11 mouse cellular contexts compared by ENCODE assay signal in genomic region chr11:6894911-6895785, GRCm38 (mm10). TPM values are rescaled to one million over a fixed set of nuclear protein-coding genes. Genes with fewer than 3 reads are reported as not detected.
A peak's percentile ranks its signal among the peaks of the same experiment; 100 is the strongest.
DNase-seq lines count a peak whose midpoint lies in the region; ATAC-seq and TF ChIP-seq lines count a peak whose summit lies in the region.
"Had no signal": no experiment of that assay in that cellular context is flagged by ENCODE, and none has a peak within 500 bp of the region (broad histone marks: within the 10 kb centered on the region; RNA-seq: fewer than 3 reads in every experiment).

No protein-coding gene starts in this region.

- no peak overlapping the region for H3K4me2 ChIP-seq in kidney, embryonic 16.5 days (replicated peaks; ENCODE audit: low read depth, low read length)
- H3K4me2 ChIP-seq: liver, embryonic 13.5 days had no signal

- H3K36me3 ChIP-seq in E14TG2a.4 (ENCODE audit: insufficient read depth, low read length): peaks cover 45% of the 10 kb centered on the region
- H3K36me3 ChIP-seq in kidney, embryonic 16.5 days (ENCODE audit: insufficient read depth, low read length): no peaks in the 10 kb centered on the region
- H3K36me3 ChIP-seq: liver, embryonic 13.5 days had no signal

- H3K4me1 ChIP-seq in E14TG2a.4 (replicated peaks; ENCODE audit: low read depth, low read length): peaks cover 67% of the 10 kb centered on the region
- H3K4me1 ChIP-seq in kidney, embryonic 16.5 days (ENCODE audit: insufficient read depth, low read length): peaks cover 8% of the 10 kb centered on the region; the same call in 1 of the 2 replicates
- H3K4me1 ChIP-seq: liver, embryonic 13.5 days had no signal

- H3K27me3 ChIP-seq in E14TG2a.4 (ENCODE audit: insufficient read depth, low read length): no peaks in the 10 kb centered on the region
- H3K27me3 ChIP-seq in kidney, embryonic 16.5 days (ENCODE audit: insufficient read depth, low read length): no peaks in the 10 kb centered on the region
- H3K27me3 ChIP-seq: liver, embryonic 13.5 days had no signal

- peak overlapping the region; percentile 70 for H3K4me3 ChIP-seq in E14TG2a.4 (replicated peaks; ENCODE audit: low read length)
- H3K4me3 ChIP-seq in kidney, embryonic 16.5 days (ENCODE audit: low read length): no peak overlapping the region
- H3K4me3 ChIP-seq: liver, embryonic 13.5 days had no signal

- DNase-seq in ES-CJ7 (ENCODE audit: low read depth, low spot score): peak; percentile 99
- peak; percentile 73 to 82 for DNase-seq in cerebellum, postnatal 36 days
- no peak for DNase-seq in spleen, postnatal 10 days (ENCODE audit: low spot score in 2 of 2)
- no peak for DNase-seq in layer of hippocampus, adult 18-20 months (ENCODE audit: low spot score in 2 of 2)
- DNase-seq in left cerebral cortex, adult 11 months (ENCODE audit: low spot score): no peak
- DNase-seq: liver, embryonic 13.5 days had no signal

- peak; percentile 87 for ATAC-seq in kidney, embryonic 16.5 days (ENCODE audit: low FRiP score, low TSS enrichment)

- no peak overlapping the region for H3K9ac ChIP-seq in kidney, embryonic 16.5 days (replicated peaks; ENCODE audit: low read length)
- H3K9ac ChIP-seq: liver, embryonic 13.5 days had no signal

- TF ChIP-seq CTCF in E14TG2a.4 (conservative IDR thresholded peaks at IDR 0.05; ENCODE audit: low read length): no peak

- WGBS in kidney, embryonic 16.5 days: 29% methylated on average over 7 of the region's 7 CpGs

- peak overlapping the region; percentile 84 for H3K27ac ChIP-seq in kidney, embryonic 16.5 days (ENCODE audit: low read length)
- H3K27ac ChIP-seq: liver, embryonic 13.5 days had no signal

- H3K9me3 ChIP-seq in E14TG2a.4 (ENCODE audit: low read length): peaks cover 36% of the 10 kb centered on the region
- H3K9me3 ChIP-seq in kidney, embryonic 16.5 days (ENCODE audit: low read length): no peaks in the 10 kb centered on the region
- H3K9me3 ChIP-seq: liver, embryonic 13.5 days had no signal

RNA-seq across cellular contexts. Expression of gene Gm11983, which starts 57.7 kb away (rescaled TPM):
- not detected in 2 replicates for polyA plus RNA-seq in kidney, embryonic 16.5 days (2015; fragmentation: Nextera tagmentation; extraction: Ambion mirVana)
- total RNA-seq in layer of hippocampus, adult 18-20 months (2021): not detected
- total RNA-seq: gastrocnemius, adult 8-10 months; heart, postnatal 4 days had no signal
- polyA plus RNA-seq: liver, embryonic 13.5 days; neural tube, embryonic 14.5 days had no signal

Comparison
In these comparisons a context has a peak if more than half of its experiments do, and no peak if none do; other contexts are left out.
1. DNase-seq: peak in ES-CJ7 (single experiment) and cerebellum, postnatal 36 days (2 of 2); none in spleen, postnatal 10 days (0 of 2), layer of hippocampus, adult 18-20 months (0 of 2) and left cerebral cortex, adult 11 months (single experiment).